Mouse (Mus musculus): ENCODE results near the gene Gng8.

The Gng8 gene

DNA sequence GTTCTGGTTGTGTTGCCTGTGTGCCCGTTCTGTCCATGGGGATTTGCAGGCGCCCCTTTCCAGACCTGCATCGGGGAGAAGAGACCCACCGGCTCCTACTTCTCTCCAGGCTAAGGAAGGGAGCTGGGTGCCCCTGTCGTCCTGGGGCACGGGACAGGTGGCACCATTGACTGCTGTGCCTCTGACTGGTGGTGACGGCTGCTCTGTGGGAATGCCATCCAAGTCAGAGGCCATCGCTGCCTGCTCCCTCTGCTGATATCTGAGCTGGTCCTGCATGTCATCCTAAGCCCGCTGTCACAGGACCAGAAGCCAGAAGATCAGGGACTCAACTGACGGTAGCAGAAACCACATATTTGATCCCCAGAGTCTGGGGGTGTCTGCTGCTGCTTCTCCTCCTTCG is 17.3 kb downstream of the Gng8 start:
- DNase-seq = no peak

DNA sequence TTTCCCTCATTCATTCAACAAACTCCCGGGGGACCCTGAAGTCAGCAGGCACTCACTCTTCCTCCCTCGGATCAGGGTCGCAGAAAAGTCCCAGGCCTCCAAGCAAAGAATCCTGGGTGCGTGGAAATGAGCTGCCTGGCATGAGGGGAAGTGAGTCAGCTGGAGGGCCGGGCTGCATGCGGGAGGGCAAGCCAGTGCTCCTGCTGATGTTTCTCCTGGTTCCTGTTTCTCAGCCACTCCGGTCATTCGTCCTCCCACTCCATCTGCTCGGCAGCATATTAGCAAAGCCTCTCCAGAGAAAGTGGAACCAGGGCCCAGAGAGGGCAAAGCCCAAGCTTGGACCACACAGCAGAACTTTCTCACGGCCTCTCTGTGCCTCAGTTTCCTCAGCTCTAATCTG is 18.3 kb downstream of the Gng8 start:
- DNase-seq = no peak

DNA sequence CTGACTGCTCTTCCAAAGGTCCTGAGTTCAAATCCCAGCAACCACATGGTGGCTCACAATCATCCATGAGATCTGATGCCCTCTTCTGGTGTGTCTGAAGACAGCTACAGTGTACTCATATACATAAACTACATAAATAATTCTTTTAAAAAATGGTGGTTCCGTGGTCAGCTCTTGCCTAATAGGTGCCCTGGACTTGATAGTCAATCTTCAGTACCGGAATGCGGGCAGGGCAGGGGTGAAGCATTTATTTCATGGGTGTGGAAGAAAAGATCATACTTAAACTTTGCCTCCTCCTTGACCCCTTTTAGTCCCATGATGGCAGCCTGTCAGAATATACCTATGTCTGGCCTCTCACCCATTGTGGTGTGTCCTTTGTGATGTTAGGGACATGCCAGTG is 20.3 kb downstream of the Gng8 start:
- DNase-seq = no peak

DNA sequence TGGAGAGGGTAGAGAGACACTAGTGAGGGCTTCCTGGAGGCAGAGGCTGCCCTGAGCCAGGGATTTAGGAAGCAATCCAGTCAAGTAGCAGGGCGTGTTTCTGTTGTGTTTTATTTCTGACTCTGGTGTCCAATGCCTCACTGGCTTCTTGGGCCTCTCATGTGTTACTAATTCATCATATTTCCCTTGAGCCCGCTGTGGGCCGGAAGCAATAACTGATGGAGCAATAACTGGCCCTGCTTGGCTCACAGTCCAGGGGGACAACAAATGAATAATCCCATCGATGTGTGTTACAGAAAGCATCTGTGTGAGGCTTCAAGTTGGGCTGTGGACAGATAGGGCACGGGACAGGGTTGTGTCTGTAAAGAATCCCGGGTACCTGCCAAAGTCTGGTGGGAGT is 20.8 kb downstream of the Gng8 start:
- DNase-seq = no peak

DNA sequence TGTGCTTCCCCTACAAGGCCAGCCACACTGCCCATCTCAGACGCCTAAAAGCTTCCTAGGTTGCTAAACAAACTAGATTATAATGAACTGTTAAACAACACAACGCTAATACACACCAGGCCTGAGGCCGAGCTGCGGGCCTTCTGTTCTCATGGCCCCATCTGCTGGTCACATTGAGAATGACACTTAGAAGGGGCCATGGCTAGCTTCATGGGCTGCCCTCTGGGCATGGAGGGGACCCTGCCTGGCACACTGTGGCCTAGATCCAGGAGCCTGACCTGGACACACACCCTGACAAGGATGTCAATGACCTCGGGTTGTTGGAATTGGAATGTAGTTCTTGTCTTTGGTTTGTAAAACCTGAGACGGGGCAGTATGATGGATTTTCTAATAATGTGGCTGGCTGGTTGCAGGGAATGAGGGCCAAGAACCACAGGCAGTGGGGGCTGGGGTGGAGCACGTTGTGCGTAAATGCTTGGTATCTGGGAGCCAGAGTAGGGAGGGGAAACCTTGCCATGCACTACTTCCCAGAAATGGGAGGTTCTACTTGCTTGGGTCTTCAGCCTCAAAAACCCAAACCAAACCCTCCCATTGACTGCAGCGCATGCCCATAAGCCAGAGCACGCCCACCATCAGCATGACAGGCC is 22.3 kb downstream of the Gng8 start:
- DNase-seq = peak; percentile 67

DNA sequence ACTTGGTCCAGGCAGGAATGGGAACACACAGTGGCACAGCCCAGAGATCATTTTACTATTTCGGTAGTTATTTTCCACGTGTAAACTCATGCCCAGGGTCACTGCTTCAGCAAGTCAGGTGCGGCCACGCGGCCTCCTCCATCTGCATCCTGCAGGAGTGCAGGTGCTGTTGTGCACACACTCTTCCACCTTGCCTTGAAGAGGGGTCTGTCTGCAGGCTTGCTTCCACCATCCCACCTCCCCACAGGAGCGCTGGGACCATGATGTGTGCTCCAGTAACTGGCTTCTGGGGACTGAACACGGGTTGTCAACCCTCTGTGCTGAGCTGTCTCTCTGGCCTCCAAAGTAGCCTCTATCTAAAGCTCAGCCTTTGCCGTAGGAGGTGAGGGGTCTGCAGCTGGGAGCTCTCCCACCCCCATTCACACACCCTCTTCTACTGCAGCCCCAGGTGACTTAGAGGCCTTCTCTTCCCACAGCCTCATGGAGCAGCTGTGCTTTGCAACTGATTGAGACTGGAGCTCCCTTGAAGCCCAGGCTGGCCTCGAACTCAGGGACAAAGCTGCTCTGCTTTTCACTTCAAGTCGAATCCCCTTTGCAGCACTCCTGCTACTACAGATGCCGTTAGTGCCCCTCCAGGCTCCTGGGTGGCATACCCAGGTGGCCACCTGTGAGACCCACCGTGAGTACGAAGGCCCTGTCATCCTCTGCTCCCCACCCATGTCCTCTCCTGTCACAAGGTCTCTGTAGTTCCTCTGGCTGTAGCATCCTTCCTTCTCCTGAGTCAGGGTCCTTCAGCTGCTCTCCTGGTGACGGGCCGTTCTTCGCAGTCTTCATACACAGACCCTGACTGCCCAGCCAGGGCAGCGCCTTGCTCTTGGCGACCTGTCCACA is 23.1 kb downstream of the Gng8 start:
- no peak for DNase-seq

DNA sequence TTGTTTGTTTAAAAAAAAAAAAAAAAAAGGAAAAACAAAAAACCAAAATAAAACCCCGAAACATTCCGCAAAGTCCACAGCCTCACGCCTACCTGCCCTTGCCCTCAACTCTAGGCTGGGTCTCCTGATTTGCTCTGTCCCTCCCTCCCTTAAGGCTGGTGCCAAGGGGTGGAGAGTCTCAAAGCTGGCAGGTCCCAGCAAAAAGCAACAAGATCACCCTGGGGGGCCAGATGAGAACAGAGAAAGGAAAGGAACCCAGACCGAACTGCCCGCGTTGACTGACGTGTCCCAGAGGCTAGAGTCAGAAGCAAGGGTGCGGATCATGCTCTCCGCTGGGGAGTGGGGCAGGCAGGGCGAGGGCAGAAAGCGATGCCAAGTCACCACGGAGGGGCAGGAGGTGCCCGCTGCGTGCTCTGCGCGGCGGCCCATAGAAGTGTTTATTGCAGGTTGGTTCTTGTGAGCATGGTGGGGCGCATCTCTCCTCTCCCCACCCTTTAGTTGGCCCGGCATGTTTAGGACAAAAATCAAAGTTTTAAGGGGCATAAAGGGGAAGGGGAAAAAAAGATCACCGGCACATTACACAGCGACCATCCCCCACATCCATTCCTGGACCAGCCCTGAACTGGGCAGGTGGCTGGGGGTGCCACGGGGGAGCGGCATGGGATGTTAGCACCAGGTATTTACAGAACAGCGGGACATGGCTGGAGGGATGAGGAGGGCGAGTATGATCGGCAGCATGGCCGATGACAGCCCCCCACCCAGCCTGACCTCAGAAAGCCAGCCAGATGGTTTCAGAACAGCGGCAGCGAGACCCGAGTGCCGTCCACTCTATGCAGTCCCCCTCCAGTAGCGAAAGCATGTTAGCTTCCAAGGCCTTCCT is 24.1 kb downstream of the Gng8 start:
- DNase-seq = no peak

DNA sequence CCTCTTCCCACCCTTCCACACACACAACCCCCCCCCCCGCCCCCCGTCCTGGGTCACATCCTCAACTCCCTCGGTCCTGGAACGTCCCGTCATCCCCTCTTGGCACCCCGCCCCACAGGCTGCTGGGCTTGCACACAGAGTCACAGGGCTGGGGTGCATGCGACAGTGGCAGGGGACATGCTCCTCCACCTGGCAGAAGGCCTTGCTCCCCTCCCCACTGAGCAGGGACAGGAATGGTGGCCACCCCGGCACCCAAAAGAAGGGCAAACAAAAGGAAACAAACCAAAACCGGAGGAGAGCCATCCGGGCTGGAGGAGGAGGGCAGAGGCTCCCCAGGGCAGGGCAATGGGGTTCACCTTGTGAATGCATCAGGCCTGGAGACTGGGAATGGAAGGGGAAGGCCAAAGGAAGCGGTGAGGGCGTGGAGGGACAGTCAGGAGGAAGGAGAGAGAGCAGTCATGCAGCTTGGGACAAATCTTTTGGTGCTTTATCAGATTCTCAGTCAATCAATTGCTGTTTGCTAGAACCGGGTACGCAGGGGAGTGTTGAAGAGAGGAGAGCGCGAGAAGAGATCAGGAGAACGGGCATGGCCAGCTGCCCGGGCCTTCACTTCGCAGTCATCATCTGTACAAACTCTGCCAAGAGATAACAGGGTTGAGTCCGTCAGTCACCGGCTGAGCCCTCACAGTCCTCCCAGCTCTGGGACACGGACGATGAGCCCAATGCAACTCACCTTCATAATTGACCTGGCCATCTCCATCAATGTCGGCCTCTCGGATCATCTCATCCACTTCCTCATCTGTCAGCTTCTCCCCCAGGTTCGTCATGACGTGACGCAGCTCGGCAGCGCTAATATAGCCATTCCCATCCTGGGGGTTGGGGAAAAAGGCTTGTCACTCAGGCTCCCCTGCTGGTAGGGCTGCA is 25.0 kb downstream of the Gng8 start:
- no peak for DNase-seq

DNA sequence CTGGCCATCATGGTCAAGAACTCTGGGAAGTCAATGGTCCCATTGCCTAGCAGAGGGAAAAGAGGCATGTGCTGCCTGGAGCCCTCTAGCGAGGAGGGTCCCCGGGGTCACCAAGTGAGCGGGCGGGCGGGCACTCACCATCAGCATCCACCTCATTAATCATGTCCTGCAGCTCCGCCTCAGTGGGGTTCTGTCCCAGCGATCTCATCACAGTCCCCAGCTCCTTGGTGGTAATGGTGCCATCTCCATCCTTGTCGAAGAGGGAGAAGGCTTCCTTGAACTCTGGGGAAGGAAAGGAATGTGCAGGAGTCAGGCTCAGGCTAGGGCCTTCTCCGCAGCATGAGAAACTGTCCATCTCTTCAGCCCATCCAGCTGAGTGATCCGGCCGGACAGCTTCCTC is 25.9 kb downstream of the Gng8 start:
- no peak for DNase-seq

DNA sequence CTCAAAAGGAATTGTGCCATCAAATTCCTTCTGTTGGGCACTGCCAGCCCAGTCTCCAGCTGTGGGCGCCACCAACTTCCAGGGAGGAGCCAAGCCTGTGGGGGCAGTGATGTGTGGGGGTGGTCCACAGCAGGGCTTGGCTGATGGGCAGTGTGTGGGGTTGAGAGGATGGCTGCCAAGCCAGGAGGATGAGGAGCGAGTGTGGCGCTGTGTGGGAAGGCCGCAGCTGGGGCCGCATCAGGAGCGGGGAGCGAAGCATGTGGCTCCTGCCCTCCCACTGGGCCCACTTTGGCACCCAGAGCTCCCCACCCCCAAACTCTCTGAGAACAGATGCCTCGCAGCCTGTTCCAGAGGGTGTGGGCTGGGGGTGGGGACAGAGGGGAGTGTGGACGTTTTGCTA is 26.4 kb downstream of the Gng8 start:
- DNase-seq = peak; percentile 85

DNA sequence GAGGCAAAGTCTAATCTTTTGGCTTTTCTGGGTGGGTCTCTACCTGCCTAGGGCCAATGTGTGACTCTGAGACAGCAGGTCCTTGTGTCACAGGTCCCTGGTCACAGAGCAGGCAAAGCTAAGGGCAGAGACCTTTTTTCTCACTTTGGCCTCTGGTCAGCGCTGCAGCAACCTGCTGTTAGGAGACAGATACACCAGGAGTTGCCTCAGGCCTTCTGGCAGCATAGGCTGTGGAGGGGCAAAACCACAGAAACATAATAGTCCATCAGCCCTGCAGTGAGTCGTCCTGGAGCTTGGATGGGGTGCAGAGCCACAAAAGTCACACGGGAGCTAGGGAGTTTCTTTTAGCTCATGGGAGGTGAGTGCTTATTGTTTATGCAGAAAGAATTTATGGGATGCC is 27.1 kb downstream of the Gng8 start:
- DNase-seq = no peak

DNA sequence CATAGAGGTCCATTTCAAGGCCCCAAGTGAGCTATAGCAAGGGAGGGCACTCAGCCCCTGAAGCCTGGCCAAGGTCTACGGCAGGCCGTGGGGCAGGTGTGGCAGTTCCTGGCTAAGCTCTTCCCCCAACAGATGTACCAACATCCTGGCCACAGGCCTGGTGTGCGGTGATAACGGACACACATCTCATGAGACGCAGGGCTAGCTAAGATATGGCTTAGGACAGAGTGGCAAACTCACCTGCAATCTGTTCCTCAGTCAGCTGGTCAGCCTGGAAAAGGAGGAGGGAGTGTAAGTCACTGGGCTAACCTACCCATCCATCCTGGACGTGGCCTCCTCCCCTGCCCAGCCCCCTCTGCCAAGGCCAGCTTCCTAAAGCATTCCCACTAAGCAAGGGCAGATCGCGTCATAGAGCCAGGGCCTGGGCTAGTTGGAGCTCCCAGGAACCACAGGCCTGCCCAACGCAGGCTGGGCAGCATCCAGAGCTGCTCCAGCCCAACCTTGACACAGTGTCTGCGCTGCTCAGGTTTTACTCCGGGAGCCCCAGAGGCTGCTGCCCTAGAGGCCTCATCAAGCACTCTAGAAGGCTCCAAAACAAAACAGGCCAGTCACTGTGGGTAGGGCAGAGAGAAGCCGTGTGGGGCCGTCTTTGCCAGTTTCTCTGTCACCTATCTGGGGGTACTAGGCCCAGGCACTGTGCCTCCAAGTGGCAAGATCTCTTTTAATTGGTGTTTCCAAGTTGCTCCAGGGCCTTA is 28.0 kb downstream of the Gng8 start:
- DNase-seq = no peak

DNA sequence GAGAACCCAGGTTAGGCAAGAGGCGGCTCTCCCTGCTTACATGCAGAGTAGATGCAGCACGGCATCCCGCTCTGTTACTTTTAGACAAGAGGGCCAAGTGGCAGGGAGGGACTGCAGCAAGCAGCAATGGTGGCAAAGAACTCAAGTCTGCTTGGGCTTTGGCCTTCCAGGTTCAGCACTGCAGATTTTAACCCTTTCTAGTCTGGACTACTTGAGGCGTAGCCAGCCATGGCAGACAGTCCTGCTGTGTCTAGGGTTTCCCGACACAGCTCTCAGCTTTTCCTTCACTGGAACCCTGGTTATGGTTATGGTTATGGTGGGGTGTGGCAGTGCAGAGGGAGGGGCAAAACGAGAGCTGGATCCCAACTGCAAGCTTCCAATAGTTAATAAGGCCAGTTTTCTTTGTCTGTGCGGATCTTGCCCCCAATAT is 28.6 kb downstream of the Gng8 start:
- no peak for DNase-seq

DNA sequence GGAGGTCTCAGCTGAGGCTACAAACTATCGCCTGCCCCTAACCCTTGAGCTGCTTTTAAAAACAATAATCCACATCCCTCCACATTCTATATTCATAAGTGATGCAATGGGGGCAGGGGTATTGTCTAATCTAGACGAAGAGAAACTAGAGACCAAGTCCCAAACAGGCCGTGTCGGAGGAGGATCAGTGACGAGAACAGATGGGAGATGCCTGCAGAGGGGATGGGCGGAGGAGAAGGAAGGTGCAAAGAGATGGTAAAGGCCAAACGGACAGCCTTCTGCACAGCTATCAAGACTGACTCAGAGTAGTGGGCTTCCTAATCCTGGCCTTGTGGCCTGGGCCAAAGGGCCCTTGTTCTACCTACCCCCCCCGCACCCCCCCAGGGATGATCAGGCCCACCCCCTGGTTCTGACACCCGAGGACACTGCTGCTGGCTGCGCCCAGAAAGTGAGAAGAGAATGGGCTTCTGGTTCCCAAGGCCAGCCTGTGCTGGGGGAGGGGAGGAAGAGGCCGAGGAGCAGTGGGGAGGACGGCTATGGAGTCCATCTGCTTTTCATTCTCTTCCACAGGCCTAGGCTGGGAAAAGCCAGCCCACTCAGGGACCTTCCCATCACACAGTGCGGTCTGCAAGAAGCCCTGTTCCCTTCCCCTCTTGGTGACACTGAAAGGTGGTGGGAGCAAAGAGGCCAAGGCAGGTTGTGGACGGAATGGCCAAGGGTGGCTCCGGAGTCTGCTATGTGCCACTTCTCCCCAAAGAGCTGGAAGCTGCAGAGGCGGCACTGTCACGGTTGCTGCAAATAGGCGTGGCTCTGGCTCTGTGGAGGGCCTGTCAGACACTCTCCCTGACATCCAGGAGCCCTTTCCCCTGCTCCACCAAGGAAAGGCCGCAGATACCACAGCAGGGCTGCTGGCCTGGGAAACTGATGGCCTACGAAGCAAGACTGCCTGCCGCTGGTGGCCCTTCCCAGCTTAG is 29.5 kb downstream of the Gng8 start:
- no peak for DNase-seq

DNA sequence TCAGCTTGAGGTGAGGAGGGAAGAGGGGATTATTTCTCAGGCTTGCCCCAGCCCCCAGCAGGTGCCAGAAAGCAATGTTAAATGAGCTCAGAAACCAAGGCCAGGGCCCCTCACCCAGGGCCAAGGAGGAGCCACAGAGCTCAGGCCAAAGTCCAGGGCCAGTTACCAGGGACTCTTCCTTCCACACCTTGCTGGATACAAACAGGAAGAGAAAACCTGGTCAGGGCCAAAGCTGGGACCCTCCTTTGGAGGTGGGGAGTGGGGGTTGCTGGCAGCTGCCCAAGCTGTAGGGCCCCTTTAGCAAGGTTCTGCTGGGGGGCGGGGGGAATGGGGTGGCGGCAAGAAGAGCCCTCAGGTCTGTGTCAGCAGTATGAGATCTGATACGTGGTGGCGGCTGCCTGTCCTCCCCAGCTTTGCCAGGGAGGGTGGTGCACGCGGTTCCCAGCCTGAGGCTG is 30.3 kb downstream of the Gng8 start:
- DNase-seq = no peak

DNA sequence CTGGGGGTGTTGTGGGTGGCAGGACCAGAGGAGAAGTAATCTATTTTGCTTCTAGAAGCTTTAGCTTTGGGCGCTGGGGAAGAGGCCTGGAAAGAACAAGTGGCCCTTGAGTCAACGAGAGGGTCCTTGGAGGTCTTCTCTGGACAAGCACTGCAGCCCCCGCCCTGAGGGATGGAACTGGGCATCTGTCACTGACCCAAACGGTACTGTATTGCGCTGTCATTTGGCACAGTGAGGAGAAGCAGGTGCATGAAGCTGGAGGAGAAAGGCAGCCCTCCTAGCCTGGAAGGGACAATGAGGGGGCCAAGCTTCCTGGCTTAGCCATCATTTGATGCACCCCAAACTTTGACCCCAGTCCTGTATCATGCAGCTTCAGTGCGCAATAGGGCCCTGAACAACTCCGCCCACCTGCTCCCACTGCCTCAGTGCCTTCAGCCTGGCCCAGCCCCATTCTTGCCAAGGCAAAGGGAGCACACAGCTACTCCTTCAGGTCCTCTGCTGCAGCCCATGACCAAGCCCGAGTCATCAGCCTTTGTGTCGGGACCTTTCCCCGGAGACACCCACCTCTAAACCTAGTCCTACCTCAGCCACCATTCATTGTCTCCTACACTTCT is 30.9 kb downstream of the Gng8 start:
- peak; percentile 75 for DNase-seq

DNA sequence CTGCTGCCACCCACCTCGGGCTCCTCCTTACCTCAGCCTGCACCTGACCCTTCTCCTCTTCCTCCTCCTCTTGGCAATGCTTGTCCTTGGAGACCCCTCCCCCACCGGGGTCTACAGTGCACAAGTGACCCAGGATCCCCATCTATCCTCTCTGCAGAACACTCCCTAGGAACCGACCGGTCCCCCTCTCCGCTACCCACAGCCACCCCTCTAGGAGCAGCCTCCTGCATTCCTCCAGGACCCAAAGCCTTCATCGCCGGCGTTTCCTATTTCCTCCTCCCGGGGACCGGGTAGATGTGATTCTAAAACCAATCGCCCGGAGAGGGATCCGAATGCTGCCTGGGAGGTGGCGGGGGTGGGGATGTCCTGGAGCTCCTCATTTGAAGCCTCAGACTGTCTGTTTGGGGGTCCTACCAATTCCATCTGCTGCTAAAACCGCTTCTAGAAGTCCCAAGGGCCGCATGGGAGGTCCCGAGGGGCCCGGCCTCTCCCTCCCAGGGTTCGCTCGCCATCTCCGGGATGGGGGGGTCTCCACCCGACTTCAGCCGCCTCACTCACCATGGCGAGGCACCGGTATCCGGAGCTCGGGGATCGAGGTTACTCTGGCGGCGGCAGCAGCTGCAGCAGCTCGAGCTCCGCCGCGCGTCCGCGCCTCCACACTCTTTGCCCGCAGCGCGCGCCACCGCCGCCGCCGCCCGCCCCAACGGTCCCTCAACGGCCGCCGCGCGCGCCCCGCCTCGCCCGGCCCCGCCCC is 31.9 kb downstream of the Gng8 start:
- DNase-seq = peak; percentile 67

DNA sequence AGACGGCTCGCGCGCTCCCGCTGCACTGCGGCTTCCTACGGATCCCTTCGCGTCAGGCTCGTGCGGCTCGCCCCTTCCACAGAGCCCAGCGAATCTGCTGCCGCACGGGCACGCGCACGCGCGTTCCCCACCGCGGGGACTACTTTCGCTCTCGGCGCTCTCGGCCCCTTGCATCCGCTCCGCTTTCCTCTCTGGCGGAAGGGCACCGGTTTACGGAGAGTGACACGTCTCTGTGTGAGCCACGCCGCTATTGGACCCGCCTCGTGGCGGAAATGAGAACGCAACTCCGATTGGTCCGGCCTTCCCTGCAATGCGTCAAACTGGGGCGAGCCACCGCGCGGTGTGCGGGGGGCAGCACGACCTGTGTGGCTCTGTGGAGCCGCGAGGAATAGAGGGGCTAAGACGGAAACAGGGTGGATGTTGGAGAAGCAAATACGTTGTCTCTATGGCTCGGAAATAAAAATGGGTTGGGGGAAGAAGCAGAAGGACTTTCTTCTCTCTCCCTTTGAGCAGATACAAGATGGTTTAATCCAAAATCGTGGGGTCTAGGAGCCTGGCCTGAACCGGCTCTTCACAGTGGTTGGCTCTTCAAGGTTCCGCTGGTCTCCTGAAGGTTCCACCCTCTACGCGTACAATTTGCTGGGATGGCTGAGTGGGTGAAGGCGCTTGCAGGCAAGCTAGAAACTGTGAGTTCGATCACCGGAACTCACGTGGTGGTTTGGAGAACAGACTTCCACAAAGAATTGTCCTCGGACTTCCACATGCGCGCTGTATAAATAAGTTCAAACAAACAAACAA is 32.6 kb downstream of the Gng8 start, which contains the start of gene Calm3:
Calm3 (minus strand) TSS at position 78 of the 798 bp plus-strand sequence.
- peak; percentile 99 for DNase-seq

Measured in layer of hippocampus, adult 9-11 months (tissue).